Mouse (Mus musculus) liver, embryonic 11.5 days (tissue): Measurements from ENCODE around the gene Asxl2. TPM values are rescaled to one million over a fixed set of nuclear protein-coding genes. Genes with fewer than 3 reads are reported as not detected.
"Not testable (repeated sequence)": the region's sequence is repeated elsewhere in the genome, so short reads cannot be mapped to it uniquely, and the experiment has no call there.

ENCODE experiments used
- ATAC-seq: fragments of 200-750 bp; cut with Nextera tagmentation; replicated peaks from 2 replicates; pipeline ENCODE4 v1.8.0; 2017; ENCODE audit warnings: moderate number of reproducible peaks, mild to moderate bottlenecking, moderate TSS enrichment, moderate library complexity; ENCODE audit not compliant: low FRiP score
- DNase-seq: peaks from one replicate; pipeline ENCODE4 v3.0.0-alpha.2; 2017; ENCODE audit warnings: low spot score
- H3K27ac ChIP-seq: fragments of 300-500 bp; sonication (generic); 2 replicates; pipeline ENCODE4 v1.5.1; 2014; ENCODE audit warnings: mild to moderate bottlenecking, low read depth, low read length, control low read depth
- H3K27me3 ChIP-seq: fragments of 300-500 bp; sonication (generic); replicated peaks from 2 replicates; pipeline ENCODE4 v1.6.1; 2014; ENCODE audit warnings: low read length, mixed read lengths; ENCODE audit not compliant: control insufficient read depth, insufficient read depth
- H3K36me3 ChIP-seq: fragments of 300-500 bp; sonication (generic); 2 replicates; pipeline ENCODE4 v1.6.1; 2014; ENCODE audit warnings: mild to moderate bottlenecking, low read length, moderate library complexity, mixed read lengths; ENCODE audit not compliant: control insufficient read depth, insufficient read depth
- H3K4me1 ChIP-seq: fragments of 300-500 bp; sonication (generic); replicated peaks from 2 replicates; pipeline ENCODE4 v1.6.1; 2014; ENCODE audit warnings: low read length, mixed read lengths; ENCODE audit not compliant: control insufficient read depth, insufficient read depth
- H3K4me2 ChIP-seq: fragments of 300-500 bp; sonication (generic); 2 replicates; pipeline ENCODE4 v1.6.1; 2014; ENCODE audit warnings: mild to moderate bottlenecking, control low read depth, moderate library complexity
- H3K4me3 ChIP-seq: fragments of 300-500 bp; sonication (generic); 2 replicates; pipeline ENCODE4 v1.5.1; 2014; ENCODE audit warnings: low read depth, low read length, control low read depth
- H3K9ac ChIP-seq: fragments of 300-500 bp; sonication (generic); 2 replicates; pipeline ENCODE4 v1.6.1; 2014; ENCODE audit warnings: low read depth, low read length, control low read depth
- H3K9me3 ChIP-seq: fragments of 300-500 bp; sonication (generic); 2 replicates; pipeline ENCODE4 v1.6.1; 2016; ENCODE audit warnings: low read length, inconsistent platforms, mixed read lengths; ENCODE audit not compliant: control insufficient read depth
- WGBS: fragments of 180-500 bp; shearing (Covaris S2); extraction: QIAGEN DNeasy Blood & Tissue Kit; methylation state at CpG from one replicate; pipeline ENCODE4 v1.1.7; 2014; 5-methylcytosine and 5-hydroxymethylcytosine counted together
- polyA plus RNA-seq: library from polyadenylated mRNA; unstranded; fragments of >200 nt; fragmentation: Nextera tagmentation; extraction: Ambion mirVana; gene quantifications from 2 replicates; pipeline ENCODE4 v1.2.1, GENCODE M21; 2014

Asxl2 gene
- polyA plus RNA-seq, 1 experiment from 2014 or later = 21.4 TPM

DNA sequence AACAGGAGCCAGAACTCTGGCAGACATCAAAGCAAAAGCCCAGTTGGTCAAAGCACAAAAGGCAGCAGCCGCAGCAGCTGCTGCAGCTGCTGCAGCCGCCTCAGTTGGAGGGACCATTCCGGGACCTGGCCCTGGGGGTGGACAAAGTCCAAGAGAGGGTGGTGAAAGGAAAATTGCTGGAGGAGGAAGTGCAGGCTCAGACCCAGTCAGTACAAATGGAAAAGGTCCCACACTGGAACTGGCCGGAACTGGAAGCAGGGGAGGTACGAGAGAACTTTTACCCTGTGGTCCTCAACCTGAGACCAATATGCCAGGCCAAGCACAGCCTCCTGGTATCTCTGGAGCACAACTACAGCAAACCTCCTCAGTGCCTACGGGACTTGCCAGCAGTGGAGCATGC is 73.4 kb downstream of the Asxl2 start:
- H3K36me3 ChIP-seq = peaks cover 30% of the 10 kb centered on the region; the same call in 1 of the 2 replicates
- H3K27ac ChIP-seq = no peak overlapping the region
- H3K4me1 ChIP-seq = no peaks in the 10 kb centered on the region
- H3K9me3 ChIP-seq = no peaks in the 10 kb centered on the region
- no peak overlapping the region for H3K4me3 ChIP-seq
- ATAC-seq = no peak
- 85% methylated on average over 6 of the region's 6 CpGs for WGBS
- no peak overlapping the region for H3K4me2 ChIP-seq
- no peak overlapping the region for H3K9ac ChIP-seq
- no peak for DNase-seq
- no peaks in the 10 kb centered on the region for H3K27me3 ChIP-seq

DNA sequence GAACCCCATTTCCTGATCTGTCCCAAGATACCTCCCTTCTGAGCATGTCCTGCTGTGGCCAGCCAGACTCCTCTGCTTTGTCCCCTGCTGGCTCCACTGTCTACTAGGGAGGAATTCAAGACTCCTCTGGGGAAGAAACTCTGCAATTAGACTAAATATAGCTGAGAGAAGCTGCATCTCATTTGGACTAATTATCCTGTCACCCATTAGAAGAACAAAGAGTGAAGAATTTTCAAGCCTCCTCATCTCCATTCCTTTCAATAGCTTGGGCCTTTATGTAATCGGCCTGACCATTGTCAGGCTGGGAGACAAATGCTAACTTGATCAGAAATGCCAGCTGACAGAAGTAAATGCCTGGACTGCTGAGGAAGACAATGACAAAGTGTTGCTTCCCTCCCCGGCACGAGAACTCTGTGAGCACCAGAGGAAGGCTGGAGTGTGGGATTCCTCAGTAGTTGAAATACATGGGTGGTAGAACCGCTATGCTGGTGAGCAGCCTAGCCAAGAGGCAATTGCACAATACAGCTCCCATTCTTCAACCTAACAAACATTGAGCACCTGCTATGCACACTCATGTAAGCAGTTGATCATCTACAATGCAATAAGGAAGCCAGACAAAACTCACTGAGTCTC is 92.1 kb downstream of the Asxl2 start:
- H3K4me1 ChIP-seq = no peaks in the 10 kb centered on the region
- 79% methylated on average over 4 of the region's 4 CpGs for WGBS
- no peaks in the 10 kb centered on the region for H3K36me3 ChIP-seq
- H3K4me2 ChIP-seq = no peak overlapping the region
- no peak overlapping the region for H3K27ac ChIP-seq
- DNase-seq (no peak), ATAC-seq (no peak)
- no peaks in the 10 kb centered on the region for H3K9me3 ChIP-seq
- H3K27me3 ChIP-seq = no peaks in the 10 kb centered on the region
- H3K4me3 ChIP-seq = no peak overlapping the region
- H3K9ac ChIP-seq = no peak overlapping the region

DNA sequence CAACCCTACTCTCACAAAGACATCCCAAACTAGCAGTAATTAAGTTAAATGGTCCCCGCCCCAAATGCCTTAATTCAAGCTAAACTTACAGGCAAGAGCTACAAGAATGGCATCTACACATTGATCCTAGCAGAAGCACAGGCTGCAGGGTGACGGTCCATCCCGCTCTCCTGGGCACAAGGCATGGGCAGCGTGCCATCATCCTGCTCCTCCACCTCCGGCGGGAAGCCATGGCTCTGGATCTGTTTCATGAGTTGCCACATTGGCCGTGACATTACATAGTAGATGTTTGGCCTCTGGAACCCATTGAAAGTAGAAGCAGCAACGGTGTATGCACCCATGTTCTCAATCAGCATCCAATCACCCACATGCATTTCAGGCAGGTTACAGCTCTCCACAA is 95.1 kb downstream of the Asxl2 start:
- not testable (repeated sequence) for H3K4me1 ChIP-seq, H3K36me3 ChIP-seq, ATAC-seq, H3K4me2 ChIP-seq, DNase-seq, H3K9me3 ChIP-seq, H3K9ac ChIP-seq, H3K27me3 ChIP-seq, H3K27ac ChIP-seq, H3K4me3 ChIP-seq
- WGBS = 85% methylated on average over 8 of the region's 8 CpGs

DNA sequence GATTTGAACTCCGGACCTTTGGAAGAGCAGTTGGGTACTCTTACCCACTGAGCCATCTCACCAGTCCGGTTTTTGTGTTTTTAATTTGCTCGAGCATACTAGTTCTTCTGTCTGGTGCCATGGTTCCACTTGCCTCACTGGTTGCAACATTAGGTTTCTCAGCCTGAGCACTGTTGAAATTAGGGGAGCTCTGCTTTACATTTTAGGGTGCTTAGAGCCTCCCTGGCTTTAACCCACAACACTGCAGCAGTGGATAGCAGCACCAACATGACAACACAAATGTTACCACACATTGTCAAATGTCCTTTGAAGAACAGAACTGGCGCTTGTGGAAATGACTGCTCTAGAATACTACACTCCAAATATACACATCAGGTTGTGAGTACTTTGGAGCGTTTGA is 98.9 kb downstream of the Asxl2 start:
- no peaks in the 10 kb centered on the region for H3K4me1 ChIP-seq
- WGBS = 84% methylated on average over 5 of the region's 5 CpGs

DNA sequence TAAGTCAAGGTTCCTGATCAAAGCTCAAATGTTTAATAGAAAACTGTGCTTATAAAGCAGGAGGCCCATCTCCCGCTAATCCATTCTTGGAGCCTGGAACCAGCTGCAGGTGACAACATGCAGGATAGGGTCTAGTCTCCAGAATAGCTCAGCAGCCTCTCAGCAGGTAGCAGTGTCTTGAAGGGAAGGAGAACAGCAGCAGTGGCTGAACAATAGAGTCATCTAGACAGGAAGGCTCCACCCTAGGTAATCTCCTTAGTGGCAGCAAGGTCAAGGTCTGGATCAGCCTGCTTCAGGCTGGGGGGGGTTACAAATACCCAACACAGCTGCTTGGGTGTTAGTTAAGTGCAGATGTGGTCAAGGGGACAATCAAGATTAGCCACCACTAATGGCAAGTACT is 108.8 kb downstream of the Asxl2 start:
- H3K9me3 ChIP-seq, H3K4me3 ChIP-seq, DNase-seq, H3K4me1 ChIP-seq, H3K36me3 ChIP-seq, H3K27me3 ChIP-seq, H3K9ac ChIP-seq, H3K4me2 ChIP-seq, H3K27ac ChIP-seq, ATAC-seq: not testable (repeated sequence)
- WGBS = 78% methylated on average over 1 of the region's 1 CpGs

More for the DNA sequence above, 98.9 kb downstream of the Asxl2 start:
- H3K27me3 ChIP-seq = no peaks in the 10 kb centered on the region
- H3K27ac ChIP-seq = no peak overlapping the region
- no peak overlapping the region for H3K9ac ChIP-seq
- no peak overlapping the region for H3K4me2 ChIP-seq
- H3K4me3 ChIP-seq = no peak overlapping the region
- DNase-seq (no peak), ATAC-seq (no peak)
- H3K9me3 ChIP-seq = no peaks in the 10 kb centered on the region
- no peaks in the 10 kb centered on the region for H3K36me3 ChIP-seq

DNA sequence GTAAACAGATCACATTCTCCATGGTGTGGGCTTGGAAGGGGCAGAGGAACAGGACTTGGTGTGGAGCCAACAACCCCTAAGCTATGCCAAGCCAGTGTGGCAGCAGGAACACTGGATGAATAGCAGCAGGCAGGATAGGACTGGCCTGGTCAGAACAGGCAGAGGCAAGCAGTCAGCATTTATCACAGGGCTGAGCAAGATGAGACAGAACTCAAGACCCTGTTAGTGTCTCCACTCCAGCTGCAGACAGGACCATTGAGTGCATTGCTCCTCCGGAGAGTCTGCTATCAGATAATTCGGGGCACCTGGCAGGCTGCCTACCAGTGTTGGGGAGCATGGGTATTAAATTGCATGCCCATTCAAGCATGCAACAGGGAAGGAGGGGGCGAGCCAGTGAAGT is 111.0 kb downstream of the Asxl2 start:
- Histone ChIP-seq H3K4me1 (no peaks in the 10 kb centered on the region), H3K27me3 (no peaks in the 10 kb centered on the region), H3K9ac (no peak overlapping the region), H3K4me2 (no peak overlapping the region), H3K9me3 (no peaks in the 10 kb centered on the region), H3K4me3 (no peak overlapping the region), H3K27ac (no peak overlapping the region), H3K36me3 (no peaks in the 10 kb centered on the region)
- DNase-seq = no peak
- no peak for ATAC-seq
- WGBS = 66% methylated on average over 3 of the region's 3 CpGs

DNA sequence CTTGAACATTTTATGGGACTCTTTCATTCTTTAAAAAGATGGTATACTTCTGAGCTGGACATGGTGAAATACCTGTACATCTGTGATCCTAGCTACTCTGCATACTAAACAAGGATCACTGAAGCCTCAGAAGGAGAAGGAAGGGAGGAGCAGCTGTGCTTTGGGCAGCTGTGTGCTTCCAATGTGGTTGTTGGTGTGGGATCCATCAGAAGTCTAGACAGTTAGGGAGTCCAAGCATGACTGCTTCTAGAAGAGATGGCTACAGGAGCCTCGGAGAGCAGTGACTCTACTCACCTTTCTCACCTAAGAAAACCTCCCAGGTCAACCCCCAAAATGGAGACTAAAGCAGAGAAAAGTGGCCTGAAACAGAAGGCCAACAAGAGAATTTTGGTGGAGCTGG is 111.4 kb downstream of the Asxl2 start:
- H3K36me3 ChIP-seq = no peaks in the 10 kb centered on the region
- H3K9ac ChIP-seq = no peak overlapping the region
- H3K4me1 ChIP-seq = no peaks in the 10 kb centered on the region
- no peaks in the 10 kb centered on the region for H3K9me3 ChIP-seq
- ATAC-seq = no peak
- no peak overlapping the region for H3K4me3 ChIP-seq
- WGBS = 75% methylated on average over 1 of the region's 1 CpGs
- no peak overlapping the region for H3K27ac ChIP-seq
- no peak for DNase-seq
- H3K4me2 ChIP-seq = no peak overlapping the region
- no peaks in the 10 kb centered on the region for H3K27me3 ChIP-seq

DNA sequence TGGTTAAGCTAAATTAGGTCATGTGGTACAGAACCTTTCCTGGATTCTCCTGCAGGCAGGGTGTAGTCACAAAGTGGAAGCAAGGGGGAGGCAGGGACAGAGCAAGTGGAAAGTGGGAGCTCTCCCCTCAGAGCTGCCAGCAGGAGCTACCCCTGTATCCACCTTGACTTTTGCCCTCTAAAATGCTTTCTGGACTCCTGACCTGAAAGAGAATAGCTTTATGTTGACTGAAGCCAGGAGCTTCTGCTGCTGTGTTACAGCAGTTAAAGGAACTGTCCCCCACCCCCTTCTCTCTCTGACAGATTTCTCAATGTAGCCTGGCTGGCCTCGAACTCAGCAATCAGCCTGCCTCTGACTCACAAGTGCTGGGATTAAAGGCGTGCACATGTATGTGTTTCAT is 112.9 kb downstream of the Asxl2 start:
- no peak overlapping the region for H3K27ac ChIP-seq
- no peak overlapping the region for H3K4me3 ChIP-seq
- ATAC-seq = no peak
- H3K36me3 ChIP-seq = no peaks in the 10 kb centered on the region
- no peak overlapping the region for H3K9ac ChIP-seq
- H3K4me2 ChIP-seq = no peak overlapping the region
- no peaks in the 10 kb centered on the region for H3K4me1 ChIP-seq
- DNase-seq = no peak
- 53% methylated on average over 2 of the region's 2 CpGs for WGBS
- H3K9me3 ChIP-seq = no peaks in the 10 kb centered on the region
- no peaks in the 10 kb centered on the region for H3K27me3 ChIP-seq

DNA sequence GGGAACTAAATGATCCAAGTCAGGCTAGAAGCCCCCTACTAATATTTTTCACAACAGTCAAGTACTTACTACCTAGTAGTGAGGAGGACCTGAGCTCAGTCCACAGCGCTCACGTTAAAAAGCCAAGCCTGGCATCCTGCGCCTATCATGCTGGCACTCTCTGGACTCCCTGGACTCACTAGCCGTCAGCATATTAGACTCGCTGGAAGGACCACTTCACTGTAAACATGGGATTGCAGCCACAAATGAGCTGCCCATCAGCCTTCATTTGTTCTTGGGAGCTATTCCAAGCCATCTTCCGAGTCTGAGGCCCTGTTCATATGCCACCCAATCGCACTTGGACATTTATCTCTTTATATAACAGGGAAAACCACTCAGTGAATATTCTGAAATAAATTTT is 114.2 kb downstream of the Asxl2 start:
- Histone ChIP-seq H3K4me2 (no peak overlapping the region), H3K27ac (no peak overlapping the region), H3K4me1 (no peaks in the 10 kb centered on the region), H3K9ac (no peak overlapping the region), H3K27me3 (no peaks in the 10 kb centered on the region), H3K4me3 (no peak overlapping the region), H3K36me3 (no peaks in the 10 kb centered on the region), H3K9me3 (no peaks in the 10 kb centered on the region)
- DNase-seq (no peak), ATAC-seq (no peak)
- WGBS = 86% methylated on average over 7 of the region's 7 CpGs
